Mouse (Mus musculus) stomach, postnatal 0 days (tissue): ENCODE measurements at regions not wholly inside any gene's neighbourhood (a gene's known extent, or its start where the extent isn't known, plus 50 kb on each side); places are given as distances from the start of the nearest gene placed in this dataset.

ENCODE experiments used
- ATAC-seq: fragments of 200-750 bp; cut with Nextera tagmentation; 2 replicates; pipeline ENCODE4 v1.8.0; 2017; ENCODE audit not compliant: low FRiP score, low TSS enrichment
- DNase-seq: peaks from one replicate; pipeline ENCODE4 v3.0.0-alpha.2; 2016; ENCODE audit warnings: low spot score
- H3K27ac ChIP-seq: fragments of 300-500 bp; sonication (generic); replicated peaks from 2 replicates; pipeline ENCODE4 v1.5.1; 2014; ENCODE audit warnings: mild to moderate bottlenecking, control low read depth
- H3K27me3 ChIP-seq: fragments of 300-500 bp; sonication (generic); 2 replicates; pipeline ENCODE4 v1.6.1; 2014; ENCODE audit warnings: low read length; ENCODE audit not compliant: control insufficient read depth, insufficient read depth
- H3K36me3 ChIP-seq: fragments of 300-500 bp; sonication (generic); 2 replicates; pipeline ENCODE4 v1.6.1; 2014; ENCODE audit warnings: low read length, mixed read lengths; ENCODE audit not compliant: control insufficient read depth, insufficient read depth
- H3K4me1 ChIP-seq: fragments of 300-500 bp; sonication (generic); replicated peaks from 2 replicates; pipeline ENCODE4 v1.6.1; 2014; ENCODE audit warnings: antibody characterized with exemption; ENCODE audit not compliant: control insufficient read depth, insufficient read depth
- H3K4me2 ChIP-seq: fragments of 300-500 bp; sonication (generic); replicated peaks from 2 replicates; pipeline ENCODE4 v1.6.1; 2014; ENCODE audit warnings: low read depth, mild to moderate bottlenecking, control low read depth, moderate library complexity
- H3K4me3 ChIP-seq: fragments of 300-500 bp; sonication (generic); 2 replicates; pipeline ENCODE4 v1.5.1; 2014; ENCODE audit warnings: low read depth, low read length, control low read depth
- H3K9ac ChIP-seq: fragments of 300-500 bp; sonication (generic); 2 replicates; pipeline ENCODE4 v1.6.1; 2014; ENCODE audit warnings: mild to moderate bottlenecking, low read length, control low read depth, mixed read lengths
- H3K9me3 ChIP-seq: fragments of 300-500 bp; sonication (generic); 2 replicates; pipeline ENCODE4 v1.6.1; 2016; ENCODE audit warnings: low read length; ENCODE audit not compliant: control insufficient read depth
- CTCF ChIP-seq: IDR thresholded peaks from 2 replicates; pipeline ENCODE4 v1.5.1; 2016; ENCODE audit warnings: antibody characterized with exemption, low read depth, mild to moderate bottlenecking, moderate library complexity
- EP300 ChIP-seq: optimal IDR thresholded peaks from 2 replicates; pipeline ENCODE3; 2016; ENCODE audit warnings: antibody characterized with exemption
- WGBS: fragments of 180-500 bp; shearing (Covaris S2); extraction: QIAGEN DNeasy Blood & Tissue Kit; methylation state at CpG from one replicate; pipeline ENCODE4 v1.1.7; 2014; 5-methylcytosine and 5-hydroxymethylcytosine counted together

GRCm38 (mm10) chr17:79521691-79522090 lies 90.0 kb upstream of the Rmdn2 start:
- Histone ChIP-seq H3K4me1 (no peaks in the 10 kb centered on the region), H3K27me3 (no peaks in the 10 kb centered on the region), H3K9ac (no peak overlapping the region), H3K9me3 (no peaks in the 10 kb centered on the region), H3K36me3 (no peaks in the 10 kb centered on the region), H3K4me3 (no peak overlapping the region), H3K4me2 (no peak overlapping the region), H3K27ac (no peak overlapping the region)
- ATAC-seq, result no peak
- no peak for DNase-seq
- TF ChIP-seq EP300, result no peak
- TF ChIP-seq CTCF, result no peak
- WGBS, result 54% methylated on average over 7 of the region's 7 CpGs

GRCm38 (mm10) chr17:79523230-79523629 lies 88.4 kb upstream of the Rmdn2 start:
- no peak for TF ChIP-seq EP300
- TF ChIP-seq CTCF, result no peak
- Histone ChIP-seq H3K4me1 (no peaks in the 10 kb centered on the region), H3K27ac (no peak overlapping the region), H3K4me3 (no peak overlapping the region), H3K27me3 (no peaks in the 10 kb centered on the region), H3K9ac (no peak overlapping the region), H3K4me2 (no peak overlapping the region), H3K36me3 (no peaks in the 10 kb centered on the region), H3K9me3 (no peaks in the 10 kb centered on the region)
- ATAC-seq (no peak), DNase-seq (no peak)
- WGBS, result 92% methylated on average over 3 of the region's 3 CpGs

GRCm38 (mm10) chr17:79527391-79527790 lies 84.3 kb upstream of the Rmdn2 start:
- WGBS, result 72% methylated on average over 3 of the region's 3 CpGs
- Histone ChIP-seq H3K9ac (no peak overlapping the region), H3K4me2 (no peak overlapping the region), H3K27me3 (no peaks in the 10 kb centered on the region), H3K27ac (no peak overlapping the region), H3K36me3 (no peaks in the 10 kb centered on the region), H3K4me3 (no peak overlapping the region), H3K9me3 (no peaks in the 10 kb centered on the region), H3K4me1 (no peaks in the 10 kb centered on the region)
- ATAC-seq (no peak), DNase-seq (no peak)
- no peak for TF ChIP-seq EP300
- TF ChIP-seq CTCF, result no peak

GRCm38 (mm10) chr17:79536549-79536948 lies 75.1 kb upstream of the Rmdn2 start:
- TF ChIP-seq EP300 (no peak), CTCF (no peak)

GRCm38 (mm10) chr17:79538789-79539188 lies 72.9 kb upstream of the Rmdn2 start:
- Histone ChIP-seq H3K9ac (no peak overlapping the region), H3K9me3 (no peaks in the 10 kb centered on the region), H3K4me3 (no peak overlapping the region), H3K4me2 (no peak overlapping the region), H3K27me3 (no peaks in the 10 kb centered on the region), H3K36me3 (no peaks in the 10 kb centered on the region), H3K4me1 (no peaks in the 10 kb centered on the region), H3K27ac (no peak overlapping the region)
- no peak for ATAC-seq
- 62% methylated on average over 4 of the region's 4 CpGs for WGBS
- TF ChIP-seq EP300 (no peak), CTCF (no peak)
- no peak for DNase-seq

More at GRCm38 (mm10) chr17:79536549-79536948, 75.1 kb upstream of the Rmdn2 start:
- H3K27ac ChIP-seq, result no peak overlapping the region
- no peak overlapping the region for H3K4me3 ChIP-seq
- H3K36me3 ChIP-seq, result no peaks in the 10 kb centered on the region
- H3K4me2 ChIP-seq, result no peak overlapping the region
- ATAC-seq (no peak), DNase-seq (no peak)
- H3K27me3 ChIP-seq, result no peaks in the 10 kb centered on the region
- H3K4me1 ChIP-seq, result no peaks in the 10 kb centered on the region
- WGBS, result 67% methylated on average over 4 of the region's 4 CpGs
- H3K9ac ChIP-seq, result no peak overlapping the region
- no peaks in the 10 kb centered on the region for H3K9me3 ChIP-seq

GRCm38 (mm10) chr17:79540038-79540437 lies 71.6 kb upstream of the Rmdn2 start:
- 64% methylated on average over 1 of the region's 1 CpGs for WGBS
- Histone ChIP-seq H3K4me1 (no peaks in the 10 kb centered on the region), H3K9ac (no peak overlapping the region), H3K9me3 (no peaks in the 10 kb centered on the region), H3K27ac (no peak overlapping the region), H3K27me3 (no peaks in the 10 kb centered on the region), H3K4me3 (no peak overlapping the region), H3K36me3 (no peaks in the 10 kb centered on the region), H3K4me2 (no peak overlapping the region)
- no peak for TF ChIP-seq EP300
- TF ChIP-seq CTCF, result no peak
- no peak for ATAC-seq
- DNase-seq, result no peak

GRCm38 (mm10) chr17:79540511-79540910 lies 71.2 kb upstream of the Rmdn2 start:
- H3K27ac ChIP-seq, result no peak overlapping the region
- H3K9ac ChIP-seq, result no peak overlapping the region
- 88% methylated on average over 2 of the region's 2 CpGs for WGBS
- H3K4me1 ChIP-seq, result no peaks in the 10 kb centered on the region
- H3K4me3 ChIP-seq, result no peak overlapping the region
- no peak for ATAC-seq
- H3K36me3 ChIP-seq, result no peaks in the 10 kb centered on the region
- no peak for DNase-seq
- no peaks in the 10 kb centered on the region for H3K9me3 ChIP-seq
- TF ChIP-seq EP300, result no peak
- no peak for TF ChIP-seq CTCF
- no peaks in the 10 kb centered on the region for H3K27me3 ChIP-seq
- no peak overlapping the region for H3K4me2 ChIP-seq
